ENCODE assay signal across 35 mouse cellular contexts in the genomic region with DNA sequence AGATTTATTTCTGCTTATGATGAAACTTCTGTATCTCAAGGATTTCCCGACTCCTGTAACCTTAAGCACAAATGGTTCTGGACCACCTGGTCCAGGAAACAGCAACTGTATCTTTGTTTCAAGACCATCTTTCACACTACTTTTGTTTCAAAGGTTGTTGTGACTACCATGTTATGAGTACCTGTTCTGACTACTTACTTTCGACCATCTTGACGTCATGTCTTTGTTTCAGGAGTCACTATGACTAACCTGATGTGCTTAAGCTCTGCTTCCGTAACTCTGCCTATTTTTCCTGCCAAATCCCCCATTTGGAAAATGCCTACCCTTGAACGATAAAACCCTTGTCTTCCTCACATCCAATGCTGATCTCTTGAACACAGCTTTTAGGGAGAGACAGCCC.
"Had no signal": no experiment of that assay in that cellular context is flagged by ENCODE, and none has a peak within 500 bp of the region (broad histone marks: within the 10 kb centered on the region; RNA-seq: fewer than 3 reads in every experiment).

No protein-coding gene starts in this region.

- H3K27ac ChIP-seq: heart, embryonic 10.5 days; heart, embryonic 13.5 days; heart, embryonic 15.5 days; hindbrain, embryonic 10.5 days; hindbrain, embryonic 12.5 days; hindbrain, embryonic 13.5 days; hindbrain, embryonic 14.5 days; hindbrain, embryonic 15.5 days; hindbrain, postnatal 0 days; intestine, embryonic 15.5 days; kidney, embryonic 15.5 days; kidney, postnatal 0 days; layer of hippocampus, adult 2 months had no signal

- DNase-seq: heart, postnatal 10 days; heart, postnatal 14 days; heart, postnatal 36 days; heart, postnatal 4 days; kidney, adult 11 months; kidney, adult 18-20 months; kidney, adult 2 months; kidney, adult 8-10 months; kidney, adult 9 months; kidney, postnatal 10 days; kidney, postnatal 14 days; kidney, postnatal 25 days; kidney, postnatal 36 days; kidney, postnatal 4 days; layer of hippocampus, adult 9-11 months; layer of hippocampus, postnatal 36 days had no signal

- H3K9ac ChIP-seq: heart, embryonic 12.5 days; heart, embryonic 13.5 days; heart, embryonic 15.5 days; hindbrain, embryonic 12.5 days; hindbrain, embryonic 13.5 days; hindbrain, embryonic 14.5 days; hindbrain, embryonic 15.5 days; intestine, embryonic 15.5 days; kidney, embryonic 15.5 days had no signal

- H3K4me2 ChIP-seq: heart, embryonic 11.5 days; heart, embryonic 12.5 days; heart, embryonic 13.5 days; heart, embryonic 15.5 days; hindbrain, embryonic 12.5 days; hindbrain, embryonic 13.5 days; hindbrain, embryonic 14.5 days; hindbrain, embryonic 15.5 days; intestine, embryonic 15.5 days; kidney, embryonic 15.5 days had no signal

- H3K4me1 ChIP-seq: heart, embryonic 10.5 days; heart, embryonic 12.5 days; heart, embryonic 13.5 days; heart, embryonic 15.5 days; hindbrain, embryonic 10.5 days; hindbrain, embryonic 12.5 days; hindbrain, embryonic 13.5 days; hindbrain, embryonic 15.5 days; intestine, embryonic 15.5 days had no signal

- H3K9me3 ChIP-seq: heart, embryonic 10.5 days; heart, embryonic 12.5 days; heart, embryonic 13.5 days; heart, embryonic 15.5 days; hindbrain, embryonic 10.5 days; hindbrain, embryonic 12.5 days; hindbrain, embryonic 13.5 days; hindbrain, embryonic 15.5 days; intestine, embryonic 15.5 days; kidney, embryonic 15.5 days had no signal

- H3K4me3 ChIP-seq: heart, embryonic 10.5 days; heart, embryonic 12.5 days; heart, embryonic 13.5 days; heart, embryonic 15.5 days; hindbrain, embryonic 10.5 days; hindbrain, embryonic 12.5 days; hindbrain, embryonic 13.5 days; hindbrain, embryonic 15.5 days; intestine, embryonic 15.5 days; kidney, embryonic 15.5 days; layer of hippocampus, adult 2 months had no signal

- ATAC-seq: hindbrain, embryonic 16.5 days; hindbrain, postnatal 0 days; inflammation-experienced regulatory T-cells, adult 6 months; intestine, embryonic 15.5 days; intestine, embryonic 16.5 days; intestine, postnatal 0 days had no signal

- H3K27me3 ChIP-seq: heart, embryonic 12.5 days; heart, embryonic 13.5 days; heart, embryonic 15.5 days; hindbrain, embryonic 12.5 days; hindbrain, embryonic 13.5 days; hindbrain, embryonic 15.5 days; intestine, embryonic 15.5 days; kidney, embryonic 15.5 days had no signal

- H3K36me3 ChIP-seq: heart, embryonic 10.5 days; heart, embryonic 12.5 days; heart, embryonic 13.5 days; heart, embryonic 15.5 days; hindbrain, embryonic 10.5 days; hindbrain, embryonic 12.5 days; hindbrain, embryonic 13.5 days; hindbrain, embryonic 15.5 days; intestine, embryonic 15.5 days; kidney, embryonic 15.5 days had no signal
